Mouse (Mus musculus) kidney, postnatal 0 days (tissue): Measurements from ENCODE around the gene Gja10. TPM values are rescaled to one million over a fixed set of nuclear protein-coding genes. Genes with fewer than 3 reads are reported as not detected.

Source experiments
- ATAC-seq: fragments of 200-750 bp; cut with Nextera tagmentation; replicated peaks from 2 replicates; pipeline ENCODE4 v1.8.0; 2017; ENCODE audit warnings: low read depth, moderate number of reproducible peaks, moderate TSS enrichment, moderate library complexity; ENCODE audit not compliant: low FRiP score
- DNase-seq: peaks from one replicate; pipeline ENCODE4 v3.0.0-alpha.2; 2016; ENCODE audit warnings: low spot score
- H3K27ac ChIP-seq: fragments of 300-500 bp; sonication (generic); 2 replicates; pipeline ENCODE4 v1.5.1; 2014; ENCODE audit warnings: mild to moderate bottlenecking
- H3K27me3 ChIP-seq: fragments of 300-500 bp; sonication (generic); 2 replicates; pipeline ENCODE4 v1.6.1; 2014; ENCODE audit warnings: low read length, mixed read lengths; ENCODE audit not compliant: insufficient read depth
- H3K36me3 ChIP-seq: fragments of 300-500 bp; sonication (generic); 2 replicates; pipeline ENCODE4 v1.6.1; 2014; ENCODE audit warnings: low read length, mixed read lengths; ENCODE audit not compliant: insufficient read depth
- H3K4me1 ChIP-seq: fragments of 300-500 bp; sonication (generic); replicated peaks from 2 replicates; pipeline ENCODE4 v1.6.1; 2014; ENCODE audit warnings: antibody characterized with exemption, low read length, mixed read lengths; ENCODE audit not compliant: insufficient read depth
- H3K4me2 ChIP-seq: fragments of 300-500 bp; sonication (generic); 2 replicates; pipeline ENCODE4 v1.6.1; 2014; ENCODE audit warnings: mild to moderate bottlenecking, low read length, moderate library complexity, mixed read lengths
- H3K4me3 ChIP-seq: fragments of 300-500 bp; sonication (generic); replicated peaks from 2 replicates; pipeline ENCODE4 v1.5.1; 2014; ENCODE audit warnings: low read depth, low read length
- H3K9ac ChIP-seq: fragments of 300-500 bp; sonication (generic); 2 replicates; pipeline ENCODE4 v1.6.1; 2014; ENCODE audit warnings: low read depth, low read length
- H3K9me3 ChIP-seq: fragments of 300-500 bp; sonication (generic); replicated peaks from 2 replicates; pipeline ENCODE4 v1.6.1; 2016; ENCODE audit warnings: low read length, inconsistent platforms, mixed read lengths
- CTCF ChIP-seq: IDR thresholded peaks from 2 replicates; pipeline ENCODE4 v1.5.1; 2016; ENCODE audit warnings: antibody characterized with exemption, low read depth, mild to moderate bottlenecking, moderate library complexity
- WGBS: fragments of 180-500 bp; shearing (Covaris S2); extraction: QIAGEN DNeasy Blood & Tissue Kit; methylation state at CpG from one replicate; pipeline ENCODE4 v1.1.7; 2014; 5-methylcytosine and 5-hydroxymethylcytosine counted together
- polyA plus RNA-seq: library from polyadenylated mRNA; unstranded; fragments of >200 nt; fragmentation: Nextera tagmentation; extraction: Ambion mirVana; gene quantifications from 2 replicates; pipeline ENCODE4 v1.2.1, GENCODE M21; 2015

Gene Gja10
- polyA plus RNA-seq, 1 experiment from 2014 or later: not detected

DNA sequence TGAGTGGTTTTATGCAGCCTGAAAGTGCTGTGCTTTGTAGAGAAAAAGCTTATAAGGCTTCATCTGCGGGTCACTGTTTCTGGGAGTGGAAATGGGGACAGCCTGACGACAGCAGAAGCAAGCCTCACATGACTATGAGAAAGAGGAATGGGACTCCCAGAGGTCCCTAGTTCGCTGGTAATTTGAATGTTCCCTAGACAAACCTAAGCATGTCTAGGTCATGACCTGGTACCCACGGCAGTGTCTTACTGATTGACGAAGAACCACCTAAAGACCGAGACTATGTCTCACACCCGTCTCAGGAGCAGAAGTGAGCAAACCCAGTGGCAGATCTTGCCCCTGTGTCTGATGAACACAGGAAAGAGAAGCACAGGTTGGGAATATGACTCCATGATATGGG lies 38.1 kb downstream of the Gja10 start:
- no peak for ATAC-seq
- no peak overlapping the region for H3K4me3 ChIP-seq
- no peak for DNase-seq

DNA sequence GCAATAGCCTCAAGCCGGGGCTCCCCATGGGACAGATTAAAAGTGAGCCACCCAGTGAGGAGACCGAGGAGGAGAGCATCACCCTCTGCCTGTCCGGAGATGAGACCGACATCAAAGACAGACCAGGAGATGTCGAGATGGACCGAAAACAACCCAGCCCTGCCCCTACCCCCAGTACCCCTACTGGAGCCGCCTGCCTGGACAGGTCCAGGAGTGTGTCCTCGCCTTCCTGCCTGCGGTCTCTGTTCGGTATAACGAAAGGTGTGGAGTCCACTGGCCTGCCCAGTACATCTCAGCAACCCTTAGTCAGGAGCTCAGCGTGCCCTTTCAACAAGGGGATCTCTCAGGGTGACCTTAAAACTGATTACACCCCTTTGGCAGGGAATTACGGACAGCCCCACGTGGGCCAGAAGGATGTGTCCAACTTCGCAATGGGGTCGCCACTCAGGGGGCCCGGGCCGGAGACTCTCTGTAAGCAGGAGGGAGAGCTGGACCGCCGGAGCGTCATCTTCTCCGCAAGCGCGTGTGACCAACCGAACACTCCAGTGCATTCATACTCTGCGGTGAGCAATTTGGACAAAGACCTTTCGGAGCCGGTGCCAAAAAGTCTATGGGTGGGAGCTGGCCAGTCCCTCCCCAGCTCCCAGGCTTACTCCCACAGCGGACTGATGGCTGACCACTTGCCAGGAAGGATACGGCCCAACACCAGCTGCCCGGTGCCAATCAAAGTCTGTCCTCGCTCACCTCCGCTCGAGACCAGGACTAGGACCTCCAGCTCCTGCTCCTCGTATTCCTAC lies 40.0 kb downstream of the Gja10 start:
- Histone ChIP-seq H3K9me3 (no peaks in the 10 kb centered on the region), H3K27ac (no peak overlapping the region), H3K4me2 (no peak overlapping the region), H3K36me3 (0 out of 2 replicates have a peak, but pooled peaks cover 8% of the 10 kb centered on the region), H3K27me3 (no peaks in the 10 kb centered on the region), H3K4me3 (no peak overlapping the region), H3K9ac (no peak overlapping the region), H3K4me1 (no peaks in the 10 kb centered on the region)
- no peak for TF ChIP-seq CTCF
- DNase-seq: no peak
- ATAC-seq: 0 out of 2 replicates have a peak, but pooled peaks have one; percentile 29
- WGBS: 93% methylated on average over 35 of the region's 35 CpGs

More for the DNA sequence above, 38.1 kb downstream of the Gja10 start:
- H3K9me3 ChIP-seq: no peaks in the 10 kb centered on the region
- H3K27ac ChIP-seq: no peak overlapping the region
- no peaks in the 10 kb centered on the region for H3K27me3 ChIP-seq
- no peak for TF ChIP-seq CTCF
- no peak overlapping the region for H3K9ac ChIP-seq
- no peak overlapping the region for H3K4me2 ChIP-seq
- WGBS: 86% methylated on average over 7 of the region's 7 CpGs
- 0 out of 2 replicates have a peak, but pooled peaks cover 8% of the 10 kb centered on the region for H3K36me3 ChIP-seq
- H3K4me1 ChIP-seq: no peaks in the 10 kb centered on the region

DNA sequence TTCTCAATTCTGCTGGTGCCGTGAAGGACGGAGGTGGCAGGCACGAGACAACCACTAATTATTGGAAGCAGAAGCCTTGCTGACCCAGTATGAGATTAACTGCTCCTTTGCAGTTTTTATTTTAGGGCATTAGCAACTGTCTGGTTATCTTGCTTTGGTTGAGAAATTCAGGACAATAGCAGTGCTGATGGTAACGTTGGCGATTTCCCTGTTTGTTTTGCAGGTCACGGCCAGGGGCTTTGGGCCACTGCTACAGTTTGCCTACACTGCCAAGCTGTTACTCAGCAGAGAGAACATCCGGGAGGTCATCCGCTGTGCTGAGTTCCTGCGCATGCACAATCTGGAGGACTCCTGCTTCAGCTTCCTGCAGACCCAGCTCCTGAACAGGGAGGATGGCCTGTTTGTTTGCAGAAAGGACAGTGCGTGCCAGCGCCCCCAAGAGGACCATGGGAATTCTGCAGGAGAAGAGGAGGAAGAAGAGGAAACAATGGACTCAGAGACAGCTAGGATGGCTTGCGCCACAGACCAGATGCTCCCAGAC lies 40.9 kb downstream of the Gja10 start:
- Histone ChIP-seq H3K4me2 (no peak overlapping the region), H3K36me3 (0 out of 2 replicates have a peak, but pooled peaks cover 8% of the 10 kb centered on the region), H3K27me3 (no peaks in the 10 kb centered on the region), H3K4me1 (no peaks in the 10 kb centered on the region), H3K4me3 (no peak overlapping the region), H3K27ac (no peak overlapping the region), H3K9ac (no peak overlapping the region), H3K9me3 (no peaks in the 10 kb centered on the region)
- peak; percentile 42 for DNase-seq
- ATAC-seq: no peak
- TF ChIP-seq CTCF: peak; percentile 49
- WGBS: 52% methylated on average over 12 of the region's 12 CpGs

DNA sequence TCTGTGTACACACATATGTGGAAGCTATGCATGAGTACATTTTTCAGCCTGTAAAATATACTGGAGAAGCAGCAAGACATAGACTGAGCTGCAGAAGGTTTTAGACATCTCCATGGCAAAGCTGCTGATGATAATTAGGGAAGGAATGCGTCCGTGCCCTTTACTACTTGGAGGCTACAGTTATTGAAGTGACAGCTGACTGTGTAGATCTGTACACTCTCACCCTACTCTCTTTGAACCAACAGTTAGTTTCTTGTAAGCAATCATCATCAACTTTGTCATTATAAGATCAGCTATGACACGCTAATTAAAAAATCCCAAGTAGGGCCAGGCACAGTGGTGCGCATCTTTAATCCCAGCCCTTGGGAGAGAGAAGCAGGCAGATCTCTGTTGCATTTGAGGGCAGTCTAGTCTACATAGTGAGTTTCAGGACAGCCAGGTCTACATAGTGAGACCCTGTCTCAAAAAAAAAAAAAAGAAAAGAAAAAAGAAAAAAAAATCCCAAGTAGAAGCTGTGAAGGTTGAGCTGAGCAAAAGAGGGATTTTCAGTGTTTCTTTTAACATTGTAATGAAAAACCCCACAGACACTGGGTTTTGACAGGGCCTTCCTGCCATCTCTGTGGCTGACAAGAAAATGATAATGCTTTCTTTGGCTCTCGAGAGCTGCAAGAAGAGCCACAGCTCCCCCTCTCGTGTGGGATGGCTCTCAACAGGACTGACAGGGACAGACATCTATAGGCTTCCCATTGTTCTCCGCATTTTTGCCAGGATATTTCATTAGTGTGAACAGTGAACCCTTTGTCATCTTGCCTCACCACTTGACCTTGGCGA lies 41.6 kb downstream of the Gja10 start:
- H3K27ac ChIP-seq: no peak overlapping the region
- H3K9ac ChIP-seq: no peak overlapping the region
- H3K27me3 ChIP-seq: no peaks in the 10 kb centered on the region
- 58% methylated on average over 8 of the region's 8 CpGs for WGBS
- peak; percentile 48; the same call in 1 of the 2 replicates for TF ChIP-seq CTCF
- no peaks in the 10 kb centered on the region for H3K9me3 ChIP-seq
- ATAC-seq (no peak), DNase-seq (peak; percentile 37)
- H3K36me3 ChIP-seq: 0 out of 2 replicates have a peak, but pooled peaks cover 8% of the 10 kb centered on the region
- no peak overlapping the region for H3K4me2 ChIP-seq
- no peaks in the 10 kb centered on the region for H3K4me1 ChIP-seq
- H3K4me3 ChIP-seq: no peak overlapping the region

DNA sequence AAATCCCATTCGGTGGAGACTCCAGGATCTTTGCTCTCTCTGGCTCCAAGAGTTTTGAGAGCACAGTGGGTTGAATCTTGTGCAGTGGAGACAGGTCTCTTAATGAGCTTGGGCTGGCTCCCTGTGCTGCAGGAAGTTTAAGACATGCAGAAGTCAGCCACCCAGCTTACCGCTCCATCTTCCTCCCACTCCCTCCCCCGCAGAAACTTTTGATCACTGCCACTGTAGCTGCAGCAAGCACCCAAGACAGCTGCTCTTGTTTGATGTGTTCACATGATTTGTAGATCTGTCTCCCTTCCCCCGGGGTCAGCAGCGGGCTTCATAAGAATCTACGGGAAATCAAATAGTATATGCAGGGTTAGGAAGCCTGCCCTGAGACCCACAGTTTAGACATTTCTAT lies 42.3 kb downstream of the Gja10 start:
- Histone ChIP-seq H3K9me3 (no peaks in the 10 kb centered on the region), H3K27ac (no peak overlapping the region), H3K9ac (no peak overlapping the region), H3K36me3 (0 out of 2 replicates have a peak, but pooled peaks cover 8% of the 10 kb centered on the region), H3K27me3 (no peaks in the 10 kb centered on the region), H3K4me2 (no peak overlapping the region), H3K4me3 (no peak overlapping the region), H3K4me1 (no peaks in the 10 kb centered on the region)
- WGBS: 9% methylated on average over 6 of the region's 6 CpGs
- ATAC-seq: no peak; the same call in 1 of the 2 replicates
- TF ChIP-seq CTCF: no peak
- peak; percentile 62 for DNase-seq

DNA sequence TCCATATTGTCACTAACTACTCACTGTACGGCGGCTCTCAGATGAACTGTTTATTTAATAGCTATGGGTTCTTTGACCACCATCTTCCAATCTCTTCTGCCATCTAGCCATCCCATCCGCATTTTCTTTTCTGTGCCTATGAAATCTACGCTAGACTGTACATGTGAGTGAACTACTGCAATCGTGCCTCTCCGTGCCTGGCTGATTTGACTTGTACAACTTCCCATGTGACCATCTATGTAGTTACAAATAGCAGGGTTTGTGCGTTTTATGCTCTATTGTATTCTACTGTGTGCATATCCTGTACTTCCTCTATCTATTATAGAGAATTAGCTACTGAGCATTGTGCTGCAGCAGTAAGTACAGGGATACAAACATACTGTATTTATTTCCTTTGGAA lies 47.1 kb downstream of the Gja10 start:
- Histone ChIP-seq H3K36me3 (no peaks in the 10 kb centered on the region), H3K27me3 (no peaks in the 10 kb centered on the region), H3K4me3 (no peak overlapping the region), H3K4me1 (no peaks in the 10 kb centered on the region), H3K9me3 (no peaks in the 10 kb centered on the region), H3K27ac (no peak overlapping the region), H3K9ac (no peak overlapping the region), H3K4me2 (no peak overlapping the region)
- no peak for ATAC-seq
- DNase-seq: no peak
- WGBS: 86% methylated on average over 7 of the region's 7 CpGs
- no peak for TF ChIP-seq CTCF
